In genomic region chr2:97590563-97590962, GRCm38 (mm10) we compare ENCODE assay signal across 22 mouse cellular contexts.
A peak's percentile ranks its signal among the peaks of the same experiment; 100 is the strongest.
DNase-seq lines count a peak whose midpoint lies in the region; ATAC-seq and TF ChIP-seq lines count a peak whose summit lies in the region.
"Had no signal": no experiment of that assay in that cellular context is flagged by ENCODE, and none has a peak within 500 bp of the region (broad histone marks: within the 10 kb centered on the region; RNA-seq: fewer than 3 reads in every experiment).

No protein-coding gene starts in this region.

- ATAC-seq in frontal cortex, adult (ENCODE audit: low TSS enrichment): peak; percentile 87
- ATAC-seq in CD4-positive, CD25-positive, alpha-beta regulatory T cell, adult 4 months: no peak
- ATAC-seq: activated CD4-positive, CD25-positive, alpha-beta regulatory T cell, adult 4 months; forebrain, embryonic 13.5 days; forebrain, embryonic 15.5 days; forebrain, postnatal 0 days had no signal

- peak overlapping the region; percentile 45; the same call in 1 of the 2 replicates for H3K27ac ChIP-seq in left cerebral cortex, adult 2 months
- H3K27ac ChIP-seq: embryonic facial prominence, embryonic 10.5 days; embryonic facial prominence, embryonic 12.5 days; forebrain, embryonic 13.5 days; forebrain, embryonic 15.5 days had no signal

- no peak overlapping the region for H3K4me3 ChIP-seq in left cerebral cortex, adult 2 months
- H3K4me3 ChIP-seq: embryonic facial prominence, embryonic 10.5 days; embryonic facial prominence, embryonic 12.5 days; forebrain, embryonic 13.5 days; forebrain, embryonic 15.5 days had no signal

- intact Hi-C loops in left cerebral cortex, adult 2 months (cut with DNase I): no loop called here

- DNase-seq in frontal cortex, postnatal 10 days (ENCODE audit: low spot score in 2 of 2): no peak
- no peak for DNase-seq in left cerebral cortex, adult 2 months (ENCODE audit: extremely low spot score in 1 of 2, low spot score in 2 of 2)
- no peak for DNase-seq in left cerebral cortex, adult 8-10 months (ENCODE audit: low spot score in 2 of 2)
- DNase-seq in brain, adult 2 months (ENCODE audit: low read depth, low spot score): peak; percentile 76
- DNase-seq in telencephalon, adult 2 months (ENCODE audit: low read depth, low spot score): peak; percentile 71
- no peak for DNase-seq in heart, adult 8-10 months (ENCODE audit: low spot score)
- DNase-seq: adrenal gland, adult 8-10 months; adrenal gland, postnatal 14 days; adrenal gland, postnatal 36 days; cerebellum, adult 11 months; cerebellum, adult 18-20 months; cerebellum, adult 9-10 months; cerebellum, postnatal 10 days; cerebellum, postnatal 25 days; forebrain, postnatal 0 days had no signal

- TF ChIP-seq CTCF in left cerebral cortex, adult 2 months (IDR thresholded peaks at IDR 0.05): no peak

Comparison
In these comparisons a context has a peak if more than half of its experiments do, and no peak if none do; other contexts are left out.
1. DNase-seq: peak in brain, adult 2 months (single experiment) and telencephalon, adult 2 months (single experiment); none in frontal cortex, postnatal 10 days (0 of 2), left cerebral cortex, adult 2 months (0 of 2), left cerebral cortex, adult 8-10 months (0 of 2) and heart, adult 8-10 months (single experiment).